Mouse (Mus musculus) hindbrain, embryonic 15.5 days (tissue): ENCODE results near the gene Prkce. TPM values are rescaled to one million over a fixed set of nuclear protein-coding genes. Genes with fewer than 3 reads are reported as not detected.

Experiments
- ATAC-seq: fragments of 200-750 bp; cut with Nextera tagmentation; 2 replicates; pipeline ENCODE4 v1.8.0; 2017; ENCODE audit warnings: low read depth, moderate number of reproducible peaks, moderate TSS enrichment; ENCODE audit not compliant: low FRiP score
- H3K27ac ChIP-seq: fragments of 300-500 bp; sonication (generic); replicated peaks from 2 replicates; pipeline ENCODE4 v1.5.1; 2015; ENCODE audit warnings: mild to moderate bottlenecking, inconsistent platforms
- H3K27me3 ChIP-seq: fragments of 300-500 bp; sonication (generic); 2 replicates; pipeline ENCODE4 v1.6.1; 2015; ENCODE audit warnings: control low read depth, inconsistent platforms
- H3K36me3 ChIP-seq: fragments of 300-500 bp; sonication (generic); 2 replicates; pipeline ENCODE4 v1.6.1; 2015; ENCODE audit warnings: control low read depth, inconsistent platforms
- H3K4me1 ChIP-seq: fragments of 300-500 bp; sonication (generic); replicated peaks from 2 replicates; pipeline ENCODE4 v1.6.1; 2015; ENCODE audit warnings: control low read depth, inconsistent platforms
- H3K4me2 ChIP-seq: fragments of 300-500 bp; sonication (generic); 2 replicates; pipeline ENCODE4 v1.6.1; 2015; ENCODE audit warnings: moderate library complexity, mild to moderate bottlenecking, inconsistent platforms
- H3K4me3 ChIP-seq: fragments of 300-500 bp; sonication (generic); 2 replicates; pipeline ENCODE4 v1.5.1; 2015; ENCODE audit warnings: mild to moderate bottlenecking, inconsistent platforms
- H3K9ac ChIP-seq: fragments of 300-500 bp; sonication (generic); 2 replicates; pipeline ENCODE4 v1.6.1; 2015; ENCODE audit warnings: inconsistent platforms
- H3K9me3 ChIP-seq: fragments of 300-500 bp; sonication (generic); 2 replicates; pipeline ENCODE4 v1.6.1; 2016; ENCODE audit warnings: control low read depth, inconsistent platforms
- WGBS: fragments of 180-500 bp; shearing (Covaris S2); methylation state at CpG from one replicate; pipeline ENCODE4 v1.1.7; 2015; 5-methylcytosine and 5-hydroxymethylcytosine counted together
- polyA plus RNA-seq: library from polyadenylated mRNA; unstranded; fragments of >200 nt; fragmentation: Nextera tagmentation; extraction: Ambion mirVana; gene quantifications from 2 replicates; pipeline ENCODE4 v1.2.1, GENCODE M21; 2015

Gene Prkce
- polyA plus RNA-seq, 1 experiment from 2014 or later, result 45.7 TPM

DNA sequence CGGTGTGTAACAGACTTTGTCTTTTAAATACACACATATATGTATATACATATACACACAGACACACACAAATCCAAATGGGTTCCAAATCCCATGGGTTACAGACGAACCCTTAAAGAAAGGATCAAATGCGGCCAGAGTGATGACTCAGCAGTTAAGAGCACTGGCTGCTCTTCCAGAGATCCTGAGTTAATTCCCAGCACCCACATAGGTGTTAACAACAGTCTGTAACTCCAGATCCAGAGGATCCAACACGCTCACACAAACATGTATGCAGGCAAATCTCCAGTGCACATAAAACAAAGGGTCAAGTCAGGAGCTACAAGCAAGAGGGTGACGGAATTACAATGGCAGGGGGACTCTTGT lies 41.2 kb downstream of the Prkce start:
- Histone ChIP-seq H3K27me3 (no peaks in the 10 kb centered on the region), H3K9me3 (no peaks in the 10 kb centered on the region), H3K27ac (no peak overlapping the region), H3K4me2 (no peak overlapping the region), H3K4me3 (no peak overlapping the region), H3K9ac (no peak overlapping the region), H3K4me1 (peaks cover 9% of the 10 kb centered on the region; the same call in 1 of the 2 replicates), H3K36me3 (no peaks in the 10 kb centered on the region)
- ATAC-seq, result no peak
- WGBS, result 93% methylated on average over 5 of the region's 5 CpGs

DNA sequence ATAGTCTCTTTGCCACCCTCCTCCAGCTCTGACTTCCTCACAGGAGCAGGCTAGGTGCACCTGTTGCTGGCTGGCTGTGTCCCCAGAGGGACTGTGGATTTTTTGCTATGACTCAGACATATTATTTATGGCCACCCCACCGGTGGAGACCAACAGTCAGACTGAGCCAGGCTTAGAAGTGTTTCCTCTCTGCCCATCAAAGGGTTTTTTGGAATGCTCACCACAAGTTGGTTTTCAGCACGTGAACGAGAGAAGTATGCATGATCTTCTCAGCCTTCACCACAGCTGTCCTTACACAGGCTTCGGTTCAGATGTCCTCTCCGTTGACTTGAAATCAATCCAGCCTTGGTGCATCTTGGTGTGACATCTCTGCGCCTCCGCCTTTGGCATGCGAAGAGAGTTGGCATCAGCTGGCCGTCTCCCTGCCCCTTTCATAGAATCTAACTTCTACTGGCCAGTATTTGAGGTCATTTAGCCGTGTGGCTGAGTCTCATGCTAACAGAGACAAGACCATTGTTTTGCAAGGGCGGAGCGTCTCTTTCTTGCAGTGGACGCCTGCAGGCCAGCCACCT lies 42.2 kb downstream of the Prkce start:
- Histone ChIP-seq H3K27ac (no peak overlapping the region), H3K4me1 (peaks cover 6% of the 10 kb centered on the region; the same call in 1 of the 2 replicates), H3K9ac (no peak overlapping the region), H3K36me3 (no peaks in the 10 kb centered on the region), H3K9me3 (no peaks in the 10 kb centered on the region), H3K27me3 (no peaks in the 10 kb centered on the region), H3K4me3 (no peak overlapping the region), H3K4me2 (no peak overlapping the region)
- no peak for ATAC-seq
- 85% methylated on average over 13 of the region's 13 CpGs for WGBS

DNA sequence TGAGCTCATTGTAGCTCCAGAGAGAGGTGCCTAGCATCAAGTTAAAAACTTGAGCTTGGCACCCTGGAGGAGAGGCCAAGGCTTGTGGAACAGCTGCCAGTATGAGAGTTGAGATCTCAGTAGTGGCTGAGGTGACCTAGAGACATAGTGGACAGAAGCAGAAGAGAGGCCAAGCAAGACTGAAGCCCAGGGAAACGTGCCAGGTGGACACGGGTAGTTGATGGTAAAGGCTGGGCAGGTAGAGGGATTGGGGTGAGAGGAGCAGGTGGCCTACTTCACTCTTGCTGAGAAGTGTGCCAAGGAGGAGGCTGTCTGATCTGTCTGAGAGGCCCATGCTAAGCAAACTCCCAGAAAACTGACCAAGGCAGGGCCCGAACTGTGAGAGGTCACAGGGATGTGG lies 44.6 kb downstream of the Prkce start:
- ATAC-seq, result no peak
- WGBS, result 95% methylated on average over 3 of the region's 3 CpGs
- no peaks in the 10 kb centered on the region for H3K27me3 ChIP-seq
- H3K4me3 ChIP-seq, result no peak overlapping the region
- H3K36me3 ChIP-seq, result no peaks in the 10 kb centered on the region
- H3K9ac ChIP-seq, result no peak overlapping the region
- H3K4me1 ChIP-seq, result peaks cover 6% of the 10 kb centered on the region; the same call in 1 of the 2 replicates
- no peak overlapping the region for H3K27ac ChIP-seq
- H3K9me3 ChIP-seq, result no peaks in the 10 kb centered on the region
- no peak overlapping the region for H3K4me2 ChIP-seq

DNA sequence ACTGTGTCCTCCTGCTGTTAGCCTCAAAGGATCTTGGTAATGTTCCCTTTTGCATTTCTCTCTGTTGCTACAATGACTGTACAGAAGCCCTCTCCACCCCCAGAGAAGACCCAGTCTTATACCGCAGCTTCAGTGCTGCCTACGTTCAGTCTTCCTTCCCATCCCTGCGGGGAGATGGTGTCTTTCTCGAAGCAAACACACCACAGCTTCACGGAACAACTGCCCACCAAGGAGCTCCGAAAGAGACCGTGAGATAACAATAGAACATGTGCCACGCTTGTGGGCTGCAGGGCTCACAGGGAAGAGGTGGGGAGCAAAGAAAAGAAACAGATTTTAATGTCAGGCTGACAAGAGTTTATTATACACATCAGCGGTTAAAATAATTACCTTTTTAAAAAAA lies 46.7 kb downstream of the Prkce start:
- ATAC-seq, result no peak
- Histone ChIP-seq H3K9ac (no peak overlapping the region; the same call in 1 of the 2 replicates), H3K36me3 (no peaks in the 10 kb centered on the region), H3K27me3 (no peaks in the 10 kb centered on the region), H3K4me3 (no peak overlapping the region), H3K9me3 (no peaks in the 10 kb centered on the region), H3K4me1 (peaks cover 6% of the 10 kb centered on the region; the same call in 1 of the 2 replicates), H3K27ac (peak overlapping the region; percentile 70), H3K4me2 (no peak overlapping the region)
- WGBS, result 25% methylated on average over 9 of the region's 9 CpGs

DNA sequence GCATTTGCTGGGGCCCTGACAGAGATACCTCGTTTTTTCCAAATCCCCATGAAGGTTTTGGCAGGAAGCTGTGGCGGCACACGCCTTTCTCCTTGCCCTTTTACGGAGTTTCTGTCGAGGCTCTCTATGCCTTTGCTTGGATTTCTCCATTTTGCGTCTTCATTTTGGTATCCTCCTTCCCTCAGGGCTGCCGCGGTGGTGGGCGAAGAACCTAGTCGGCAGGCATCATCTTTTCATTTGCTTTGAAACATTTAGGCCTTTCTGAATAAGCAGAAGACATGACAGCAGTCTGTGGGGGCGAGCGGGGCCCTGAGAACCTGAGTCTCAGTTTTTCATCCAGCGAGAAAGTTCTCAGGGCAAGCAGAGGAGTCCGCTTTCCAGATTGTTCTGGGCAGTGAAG lies 47.2 kb downstream of the Prkce start:
- H3K4me3 ChIP-seq, result no peak overlapping the region
- H3K4me2 ChIP-seq, result no peak overlapping the region
- WGBS, result 83% methylated on average over 14 of the region's 14 CpGs
- H3K4me1 ChIP-seq, result peaks cover 6% of the 10 kb centered on the region; the same call in 1 of the 2 replicates
- no peaks in the 10 kb centered on the region for H3K9me3 ChIP-seq
- H3K9ac ChIP-seq, result no peak overlapping the region; the same call in 1 of the 2 replicates
- no peaks in the 10 kb centered on the region for H3K36me3 ChIP-seq
- H3K27ac ChIP-seq, result peak overlapping the region; percentile 70
- ATAC-seq, result no peak
- no peaks in the 10 kb centered on the region for H3K27me3 ChIP-seq

DNA sequence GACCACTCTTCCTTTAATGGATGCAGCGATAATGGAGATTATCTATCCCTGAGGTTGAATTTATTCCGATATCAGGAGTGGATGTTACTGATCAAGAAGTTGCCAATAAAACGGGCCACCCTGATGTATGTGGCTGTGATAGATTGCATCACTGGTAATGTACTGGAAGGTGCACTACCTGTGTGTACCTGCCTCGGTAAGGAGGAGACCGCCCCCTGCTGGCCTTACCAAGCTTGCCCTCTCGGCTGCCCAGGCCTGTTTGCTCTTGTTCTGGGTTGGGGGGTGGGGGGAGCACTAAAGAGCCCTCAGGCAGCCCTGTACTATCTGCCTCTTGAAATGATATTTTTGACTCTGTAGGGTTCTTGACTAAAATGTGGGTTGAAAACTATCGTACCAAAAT lies 48.2 kb downstream of the Prkce start:
- no peak for ATAC-seq
- 81% methylated on average over 7 of the region's 7 CpGs for WGBS

DNA sequence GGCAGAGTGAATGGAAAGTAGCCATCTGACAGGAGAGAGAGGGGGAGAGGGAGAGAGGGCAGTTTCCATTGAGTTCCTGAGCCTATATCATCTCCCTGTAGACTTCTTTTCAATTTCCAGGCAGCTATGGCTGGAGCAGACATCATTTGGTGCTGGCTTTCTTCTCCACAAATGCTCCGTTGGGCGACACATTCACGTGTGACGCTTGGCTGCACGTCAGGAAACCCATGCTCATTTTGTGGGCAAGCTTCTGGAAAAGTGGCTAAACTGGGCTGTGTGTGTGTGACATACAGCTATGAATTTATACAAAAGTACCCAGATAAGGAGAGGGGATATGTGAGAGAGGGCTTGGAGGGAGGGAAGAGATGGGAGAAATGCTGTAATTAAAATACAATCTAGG lies 49.9 kb downstream of the Prkce start:
- H3K27ac ChIP-seq, result no peak overlapping the region
- no peak overlapping the region for H3K4me2 ChIP-seq
- H3K9ac ChIP-seq, result no peak overlapping the region
- no peak for ATAC-seq
- H3K27me3 ChIP-seq, result no peaks in the 10 kb centered on the region
- no peak overlapping the region for H3K4me3 ChIP-seq
- peaks cover 6% of the 10 kb centered on the region; the same call in 1 of the 2 replicates for H3K4me1 ChIP-seq
- no peaks in the 10 kb centered on the region for H3K36me3 ChIP-seq
- WGBS, result 49% methylated on average over 5 of the region's 5 CpGs
- no peaks in the 10 kb centered on the region for H3K9me3 ChIP-seq

More for the DNA sequence above, 48.2 kb downstream of the Prkce start:
- H3K4me2 ChIP-seq, result no peak overlapping the region
- no peak overlapping the region for H3K9ac ChIP-seq
- H3K27me3 ChIP-seq, result no peaks in the 10 kb centered on the region
- no peaks in the 10 kb centered on the region for H3K36me3 ChIP-seq
- no peak overlapping the region for H3K4me3 ChIP-seq
- H3K9me3 ChIP-seq, result no peaks in the 10 kb centered on the region
- H3K4me1 ChIP-seq, result peaks cover 6% of the 10 kb centered on the region; the same call in 1 of the 2 replicates
- H3K27ac ChIP-seq, result no peak overlapping the region

DNA sequence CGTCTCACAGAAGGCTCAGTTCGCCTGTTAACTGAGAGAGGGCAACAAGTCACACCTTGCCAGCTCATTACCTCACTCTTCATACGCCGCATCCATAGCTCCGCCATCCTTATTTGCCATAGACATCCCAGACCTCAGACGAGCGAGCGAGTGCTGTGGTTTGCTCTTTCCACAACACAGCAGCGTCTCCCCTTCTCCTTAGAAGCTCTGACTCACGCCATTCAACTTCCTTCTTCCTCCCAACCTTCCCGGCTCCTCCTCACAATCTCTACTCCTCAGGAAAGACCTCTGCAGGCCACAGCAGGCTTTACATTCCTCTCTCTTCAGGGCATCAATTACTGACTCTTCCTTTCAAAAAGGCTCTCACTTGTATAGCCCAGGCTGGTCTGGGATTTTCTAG lies 51.0 kb downstream of the Prkce start:
- Histone ChIP-seq H3K9ac (no peak overlapping the region), H3K4me2 (no peak overlapping the region), H3K4me1 (peaks cover 6% of the 10 kb centered on the region; the same call in 1 of the 2 replicates), H3K27me3 (no peaks in the 10 kb centered on the region), H3K27ac (no peak overlapping the region), H3K4me3 (no peak overlapping the region), H3K36me3 (no peaks in the 10 kb centered on the region), H3K9me3 (no peaks in the 10 kb centered on the region)
- ATAC-seq, result no peak
- 83% methylated on average over 11 of the region's 11 CpGs for WGBS

DNA sequence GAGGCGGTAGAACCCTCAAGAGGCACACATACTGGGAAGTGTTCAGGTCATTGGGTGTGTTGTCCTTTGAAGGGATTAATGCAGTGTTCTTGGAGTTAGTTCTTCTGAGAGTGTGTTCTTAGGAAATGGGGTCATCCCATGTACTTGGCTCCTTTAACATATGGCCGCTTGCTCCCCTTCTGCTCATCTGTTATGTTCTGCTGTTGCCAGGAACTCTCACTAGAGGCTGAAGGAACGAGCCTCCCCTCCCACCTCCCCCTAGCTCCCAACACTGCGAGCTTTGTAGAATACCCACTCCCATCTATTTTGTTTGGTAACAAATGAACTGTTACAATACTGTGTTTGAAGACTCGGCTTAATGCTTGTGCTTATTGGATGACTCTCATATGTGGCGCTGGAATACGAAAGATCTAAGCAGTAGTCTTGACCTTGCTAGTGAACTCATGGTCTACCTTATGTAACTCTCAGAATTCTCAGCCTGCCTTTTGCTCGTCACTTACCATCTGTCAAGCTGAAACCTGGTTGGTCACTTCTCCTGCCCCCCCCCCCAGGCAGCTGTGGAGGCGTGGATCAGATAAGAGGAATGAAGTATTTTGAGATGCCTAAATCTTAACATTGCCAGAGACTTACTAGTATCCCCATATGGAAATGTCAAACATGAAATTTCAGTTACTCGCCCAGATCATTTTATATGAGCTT lies 58.1 kb downstream of the Prkce start:
- peaks cover 10% of the 10 kb centered on the region; the same call in 1 of the 2 replicates for H3K4me1 ChIP-seq
- ATAC-seq, result no peak
- no peak overlapping the region for H3K9ac ChIP-seq
- H3K36me3 ChIP-seq, result no peaks in the 10 kb centered on the region
- no peaks in the 10 kb centered on the region for H3K27me3 ChIP-seq
- WGBS, result 68% methylated on average over 10 of the region's 10 CpGs
- H3K4me3 ChIP-seq, result no peak overlapping the region
- no peak overlapping the region for H3K4me2 ChIP-seq
- no peaks in the 10 kb centered on the region for H3K9me3 ChIP-seq
- no peak overlapping the region for H3K27ac ChIP-seq

DNA sequence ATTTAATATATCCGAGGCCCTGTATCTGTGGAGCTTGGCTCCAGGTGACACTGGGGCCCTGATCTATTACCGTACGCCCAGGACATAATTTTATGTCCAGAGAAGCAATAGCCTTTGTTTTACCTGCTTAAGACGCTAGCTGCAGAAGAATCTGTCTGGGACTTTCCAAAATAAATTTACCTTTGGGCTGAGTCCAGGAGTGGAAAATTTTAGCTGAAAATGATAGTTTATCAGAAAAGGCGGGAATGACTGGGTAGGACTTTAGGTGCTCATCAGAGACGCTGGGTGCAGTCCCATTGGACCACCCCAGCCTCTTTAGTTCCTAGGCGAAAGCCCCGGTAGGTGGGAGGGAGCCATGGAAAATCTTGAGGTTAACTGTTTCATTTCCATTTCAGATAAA lies 58.6 kb downstream of the Prkce start:
- peaks cover 11% of the 10 kb centered on the region for H3K4me1 ChIP-seq
- no peaks in the 10 kb centered on the region for H3K9me3 ChIP-seq
- H3K36me3 ChIP-seq, result no peaks in the 10 kb centered on the region
- no peaks in the 10 kb centered on the region for H3K27me3 ChIP-seq
- H3K27ac ChIP-seq, result no peak overlapping the region
- no peak for ATAC-seq
- no peak overlapping the region for H3K4me2 ChIP-seq
- WGBS, result 70% methylated on average over 8 of the region's 8 CpGs
- no peak overlapping the region for H3K9ac ChIP-seq
- H3K4me3 ChIP-seq, result no peak overlapping the region

DNA sequence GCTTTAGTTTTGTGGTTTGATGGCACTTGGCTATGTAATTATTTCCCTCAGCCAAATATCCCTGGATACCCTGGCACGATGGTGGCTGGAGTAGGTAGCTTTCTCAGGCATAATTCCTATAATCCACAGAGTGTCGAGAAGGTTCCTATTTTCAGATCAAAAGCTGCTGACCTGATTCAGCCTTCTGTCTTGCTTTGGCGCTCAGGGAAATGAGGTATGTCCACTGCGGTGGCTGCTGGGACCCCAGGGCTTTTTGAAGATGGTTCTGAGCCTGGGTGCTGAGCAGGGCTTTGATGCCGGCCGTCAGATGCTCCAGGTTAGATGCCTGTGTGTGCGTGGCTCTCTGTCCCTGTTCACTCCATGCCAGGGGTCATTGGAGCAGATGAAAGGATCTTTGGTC lies 59.0 kb downstream of the Prkce start:
- Histone ChIP-seq H3K27ac (no peak overlapping the region), H3K4me1 (peaks cover 15% of the 10 kb centered on the region), H3K4me3 (no peak overlapping the region), H3K9me3 (no peaks in the 10 kb centered on the region), H3K27me3 (no peaks in the 10 kb centered on the region), H3K4me2 (no peak overlapping the region), H3K36me3 (no peaks in the 10 kb centered on the region), H3K9ac (no peak overlapping the region)
- no peak for ATAC-seq
- WGBS, result 77% methylated on average over 7 of the region's 7 CpGs

DNA sequence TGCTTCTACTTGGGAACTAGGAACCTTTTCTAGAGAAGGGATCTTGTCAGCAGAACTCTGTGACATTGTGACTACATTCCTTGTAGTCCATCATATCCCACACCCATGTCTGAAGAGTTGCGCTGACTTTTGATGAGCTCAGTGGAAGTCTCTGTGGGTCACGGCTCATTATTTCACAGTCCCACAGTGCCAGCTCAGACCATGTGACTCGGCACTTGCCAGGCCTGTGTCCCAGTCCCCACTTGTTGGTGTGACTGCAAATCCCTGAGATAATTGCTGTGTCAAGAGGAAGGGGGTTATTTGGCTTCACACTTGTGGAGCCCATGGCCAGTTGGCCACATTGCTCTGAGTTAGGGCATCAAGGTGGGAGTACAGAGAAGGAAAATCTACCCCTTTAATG lies 59.8 kb downstream of the Prkce start:
- no peaks in the 10 kb centered on the region for H3K9me3 ChIP-seq
- peaks cover 23% of the 10 kb centered on the region for H3K4me1 ChIP-seq
- no peak for ATAC-seq
- H3K4me2 ChIP-seq, result no peak overlapping the region
- H3K27me3 ChIP-seq, result no peaks in the 10 kb centered on the region
- H3K36me3 ChIP-seq, result no peaks in the 10 kb centered on the region
- H3K9ac ChIP-seq, result no peak overlapping the region
- no peak overlapping the region for H3K4me3 ChIP-seq
- H3K27ac ChIP-seq, result no peak overlapping the region
- WGBS, result 49% methylated on average over 3 of the region's 3 CpGs
